25 mouse cellular contexts compared by ENCODE assay signal in genomic region chr1:64322197-64322596, GRCm38 (mm10).
DNase-seq lines count a peak whose midpoint lies in the region; ATAC-seq lines count a peak whose summit lies in the region.
"Had no signal": no experiment of that assay in that cellular context is flagged by ENCODE, and none has a peak within 500 bp of the region (broad histone marks: within the 10 kb centered on the region; RNA-seq: fewer than 3 reads in every experiment).

No protein-coding gene starts in this region.

- H3K9me3 ChIP-seq in heart, embryonic 11.5 days (replicated peaks; ENCODE audit: control insufficient read depth, low read length) = no peaks in the 10 kb centered on the region
- H3K9me3 ChIP-seq: embryonic facial prominence, embryonic 13.5 days; embryonic facial prominence, embryonic 15.5 days; forebrain, embryonic 10.5 days; forebrain, embryonic 12.5 days; G1E had no signal

- DNase-seq in heart, adult 11 months = peak; percentile 52
- DNase-seq in NIH3T3 (ENCODE audit: low read depth) = peak; percentile 68
- DNase-seq in testis, postnatal 10 days (ENCODE audit: low spot score) = no peak
- no peak for DNase-seq in frontal cortex, postnatal 36 days (ENCODE audit: low spot score in 2 of 2)
- DNase-seq: adrenal gland, adult 2 months; adrenal gland, postnatal 10 days; adrenal gland, postnatal 25 days; cerebellum, adult 11 months; cerebellum, adult 18-20 months; cerebellum, adult 8-10 months; cerebellum, adult 9-11 months; cerebellum, postnatal 14 days; cerebellum, postnatal 36 days; embryo, embryonic 11 days had no signal

- no peaks in the 10 kb centered on the region for H3K36me3 ChIP-seq in heart, embryonic 11.5 days (ENCODE audit: control insufficient read depth, insufficient read depth, low read length)
- H3K36me3 ChIP-seq: embryonic facial prominence, embryonic 13.5 days; embryonic facial prominence, embryonic 15.5 days; forebrain, embryonic 10.5 days; forebrain, embryonic 12.5 days; G1E had no signal

- ATAC-seq in heart, embryonic 11.5 days (replicated peaks; ENCODE audit: insufficient number of reproducible peaks, low FRiP score, low TSS enrichment) = no peak
- ATAC-seq: CD4-positive, CD25-positive, alpha-beta regulatory T cell, adult 4 months; forebrain, embryonic 14.5 days; forebrain, embryonic 16.5 days had no signal

- H3K4me3 ChIP-seq in heart, embryonic 11.5 days (ENCODE audit: low read depth, low read length) = no peak overlapping the region
- H3K4me3 ChIP-seq: embryonic facial prominence, embryonic 13.5 days; embryonic facial prominence, embryonic 15.5 days; erythroblast, embryonic 14.5 days; forebrain, embryonic 10.5 days; forebrain, embryonic 12.5 days had no signal

- H3K4me2 ChIP-seq in heart, embryonic 11.5 days = no peak overlapping the region
- H3K4me2 ChIP-seq: embryonic facial prominence, embryonic 13.5 days; embryonic facial prominence, embryonic 15.5 days; forebrain, embryonic 12.5 days had no signal

- H3K9ac ChIP-seq in heart, embryonic 11.5 days (ENCODE audit: low read depth, low read length) = no peak overlapping the region
- H3K9ac ChIP-seq: embryonic facial prominence, embryonic 13.5 days; embryonic facial prominence, embryonic 15.5 days; forebrain, embryonic 12.5 days had no signal

- WGBS in heart, embryonic 11.5 days (ENCODE audit: insufficient replicate concordance) = 84% methylated on average over 4 of the region's 4 CpGs

- H3K27me3 ChIP-seq in heart, embryonic 11.5 days (ENCODE audit: control insufficient read depth, insufficient read depth, low read length) = no peaks in the 10 kb centered on the region
- H3K27me3 ChIP-seq: CH12.LX; embryonic facial prominence, embryonic 13.5 days; embryonic facial prominence, embryonic 15.5 days; forebrain, embryonic 12.5 days had no signal

- H3K4me1 ChIP-seq in heart, embryonic 11.5 days (ENCODE audit: control insufficient read depth, insufficient read depth, low read length) = no peaks in the 10 kb centered on the region
- H3K4me1 ChIP-seq: embryonic facial prominence, embryonic 15.5 days; forebrain, embryonic 12.5 days had no signal

- H3K27ac ChIP-seq in heart, embryonic 11.5 days (ENCODE audit: low read depth, low read length) = no peak overlapping the region
- H3K27ac ChIP-seq: embryonic facial prominence, embryonic 13.5 days; embryonic facial prominence, embryonic 15.5 days; forebrain, embryonic 10.5 days; forebrain, embryonic 12.5 days had no signal

Comparison
In these comparisons a context has a peak if more than half of its experiments do, and no peak if none do; other contexts are left out.
1. DNase-seq: peak in heart, adult 11 months (single experiment) and NIH3T3 (single experiment); none in testis, postnatal 10 days (single experiment) and frontal cortex, postnatal 36 days (0 of 2).